Mouse (Mus musculus) forebrain, embryonic 12.5 days (tissue): Measurements from ENCODE around the gene Vmn2r53. TPM values are rescaled to one million over a fixed set of nuclear protein-coding genes. Genes with fewer than 3 reads are reported as not detected.
"Not testable (repeated sequence)": the region's sequence is repeated elsewhere in the genome, so short reads cannot be mapped to it uniquely, and the experiment has no call there.

Experiments used
- ATAC-seq: fragments of 200-750 bp; cut with Nextera tagmentation; 2 replicates; pipeline ENCODE4 v1.8.0; 2017; ENCODE audit warnings: moderate TSS enrichment; ENCODE audit not compliant: low FRiP score
- H3K27ac ChIP-seq: fragments of 300-500 bp; sonication (generic); 2 replicates; pipeline ENCODE4 v1.5.1; 2016; ENCODE audit warnings: mild to moderate bottlenecking
- H3K27me3 ChIP-seq: fragments of 300-500 bp; sonication (generic); 2 replicates; pipeline ENCODE4 v1.6.1; 2016; ENCODE audit warnings: mild to moderate bottlenecking
- H3K36me3 ChIP-seq: fragments of 300-500 bp; sonication (generic); replicated peaks from 2 replicates; pipeline ENCODE4 v1.6.1; 2016; ENCODE audit warnings: mild to moderate bottlenecking
- H3K4me1 ChIP-seq: fragments of 300-500 bp; sonication (generic); 2 replicates; pipeline ENCODE4 v1.6.1; 2016
- H3K4me2 ChIP-seq: fragments of 300-500 bp; sonication (generic); 2 replicates; pipeline ENCODE4 v1.6.1; 2016; ENCODE audit warnings: mild to moderate bottlenecking, moderate library complexity
- H3K4me3 ChIP-seq: fragments of 300-500 bp; sonication (generic); replicated peaks from 2 replicates; pipeline ENCODE4 v1.5.1; 2016; ENCODE audit warnings: mild to moderate bottlenecking
- H3K9ac ChIP-seq: fragments of 300-500 bp; sonication (generic); 2 replicates; pipeline ENCODE4 v1.6.1; 2016; ENCODE audit warnings: mild to moderate bottlenecking
- H3K9me3 ChIP-seq: fragments of 300-500 bp; sonication (generic); 2 replicates; pipeline ENCODE4 v1.6.1; 2016
- WGBS: fragments of 180-500 bp; shearing (Covaris S2); methylation state at CpG from one replicate; pipeline ENCODE4 v1.1.7; 2016; 5-methylcytosine and 5-hydroxymethylcytosine counted together
- polyA plus RNA-seq: library from polyadenylated mRNA; unstranded; fragments of >200 nt; fragmentation: Nextera tagmentation; extraction: Ambion mirVana; gene quantifications from 2 replicates; pipeline ENCODE4 v1.2.1, GENCODE M21; 2016

Gene Vmn2r53
- polyA plus RNA-seq, result 0.01 TPM in 1 of 2 replicates, not detected in the other

GRCm38 (mm10) chr7:12608688-12609087 lies at the start of gene Vmn2r53:
Vmn2r53 (minus strand) TSS chr7:12608788.
- no peak for ATAC-seq
- H3K27ac ChIP-seq, result no peak within 1 kb of the TSS
- no peak within 1 kb of the TSS for H3K4me2 ChIP-seq
- H3K36me3 ChIP-seq, result no peaks in the 10 kb centered on the region
- no peaks in the 10 kb centered on the region for H3K4me1 ChIP-seq
- H3K9me3 ChIP-seq, result peaks cover 28% of the 10 kb centered on the region
- no peak within 1 kb of the TSS for H3K9ac ChIP-seq
- no peaks in the 10 kb centered on the region for H3K27me3 ChIP-seq
- no peak within 1 kb of the TSS for H3K4me3 ChIP-seq

GRCm38 (mm10) chr7:12640219-12640618 lies 31.6 kb upstream of the Vmn2r53 start, which contains the start of gene Vmn2r54:
Vmn2r54 (minus strand) TSS chr7:12640319.
- not testable (repeated sequence) for H3K36me3 ChIP-seq, H3K4me3 ChIP-seq, H3K9ac ChIP-seq, H3K27ac ChIP-seq, H3K4me2 ChIP-seq, H3K4me1 ChIP-seq, H3K9me3 ChIP-seq, H3K27me3 ChIP-seq, ATAC-seq
- 84% methylated on average over 3 of the region's 4 CpGs for WGBS

Other genes starting within 250 kb of the Vmn2r53 start
- not detected in 2 replicates for gene Vmn1r84, start 239.5 kb downstream of the Vmn2r53 start, polyA plus RNA-seq
- 4.1 and 5.0 TPM in 2 replicates for gene Zfp551, start 186.0 kb downstream of the Vmn2r53 start, polyA plus RNA-seq
- 54.7 TPM in 2 replicates for gene Zfp606, start 130.5 kb downstream of the Vmn2r53 start, polyA plus RNA-seq
- not detected in 2 replicates for gene 2900092C05Rik, start 96.3 kb downstream of the Vmn2r53 start, polyA plus RNA-seq
- not detected in 2 replicates for gene Vmn2r54, start 31.5 kb upstream of the Vmn2r53 start, polyA plus RNA-seq
- not detected in 2 replicates for gene Vmn2r55, start 76.2 kb upstream of the Vmn2r53 start, polyA plus RNA-seq
- not detected in 2 replicates for gene Vmn2r56, start 126.2 kb upstream of the Vmn2r53 start, polyA plus RNA-seq
- gene Zscan18, start 194.8 kb upstream of the Vmn2r53 start, polyA plus RNA-seq, result 13.6 and 15.2 TPM in 2 replicates
- gene Zfp329, start 210.1 kb upstream of the Vmn2r53 start, polyA plus RNA-seq, result 25.4 and 28.2 TPM in 2 replicates
- gene Zfp110, start 226.0 kb upstream of the Vmn2r53 start, polyA plus RNA-seq, result 32.4 and 34.5 TPM in 2 replicates